Mouse (Mus musculus): ENCODE data around the gene Eif2b3.

Eif2b3 gene

DNA sequence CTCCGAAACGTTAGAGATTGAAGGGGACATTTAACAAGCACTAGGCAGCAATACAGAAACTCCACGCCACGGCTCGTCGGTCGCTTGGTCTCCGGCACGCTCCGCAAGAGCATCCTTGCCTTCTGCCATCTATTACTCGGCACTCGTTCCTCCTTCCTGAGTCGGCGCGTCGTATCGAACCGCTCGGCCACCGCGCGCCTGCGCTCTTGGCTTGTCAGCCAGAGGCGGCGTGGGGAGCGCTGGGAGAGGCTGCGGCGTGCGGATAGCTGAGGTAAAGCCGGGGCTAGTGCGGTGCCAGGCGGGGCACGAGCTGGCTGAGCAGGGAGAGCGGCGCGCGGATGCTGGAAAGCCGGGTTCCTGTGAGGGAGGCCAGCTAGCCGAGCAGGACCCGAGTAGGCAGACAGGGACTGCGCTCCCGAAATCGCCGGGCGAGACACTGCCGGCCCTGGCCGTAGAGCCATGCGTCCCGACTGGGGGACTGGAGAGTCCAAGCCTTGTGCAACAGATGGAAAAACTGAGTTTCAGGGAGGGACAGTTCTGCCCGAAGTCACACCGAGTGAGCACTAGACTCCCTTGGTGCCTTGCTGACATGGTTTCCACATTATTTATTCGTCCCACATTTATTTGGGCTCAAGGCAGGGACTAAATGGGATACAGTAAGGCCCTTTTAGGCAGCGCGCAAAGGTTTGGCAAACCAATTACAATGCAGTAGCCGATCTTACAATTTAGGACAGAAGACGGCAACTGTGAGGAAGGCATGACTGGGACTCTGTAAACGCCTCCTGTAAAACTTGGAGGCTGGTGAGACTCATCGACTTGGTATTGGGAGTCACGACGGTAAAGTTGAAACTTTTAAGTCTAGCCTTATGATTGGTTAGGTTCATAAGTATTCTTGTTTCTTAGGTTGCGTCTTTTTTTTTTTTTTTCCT is at the start of gene Eif2b3:
TSS of gene Eif2b3 (plus strand) at position 197 of the 929 bp plus-strand sequence.
- in situ Hi-C loops (cut with MboI; ENCODE audit: unreplicated experiment in 2 of 2): no loop called here

- in situ Hi-C loops (cut with MboI; ENCODE audit: unreplicated experiment in 2 of 2): loop anchor here in 1 of 2 experiments (25.0 kb wide), 1 partner anchor 839 kb away; no protein-coding TSS in a partner anchor
These were observed 42.7 kb upstream of the Eif2b3 start for GRCm38 (mm10) chr4:116976503-116976902.

GRCm38 (mm10) chr4:116985681-116986080 is 33.5 kb upstream of the Eif2b3 start:
- in situ Hi-C loops (cut with MboI; ENCODE audit: unreplicated experiment in 2 of 2): loop anchor here in 1 of 2 experiments (25.0 kb wide), 1 partner anchor 848 kb away; no protein-coding TSS in a partner anchor

- in situ Hi-C loops (cut with MboI; ENCODE audit: unreplicated experiment in 2 of 2): loop anchor here in 1 of 2 experiments (25.0 kb wide), 1 partner anchor 849 kb away; no protein-coding TSS in a partner anchor
These were observed 32.6 kb upstream of the Eif2b3 start for GRCm38 (mm10) chr4:116986400-116987121.

DNA sequence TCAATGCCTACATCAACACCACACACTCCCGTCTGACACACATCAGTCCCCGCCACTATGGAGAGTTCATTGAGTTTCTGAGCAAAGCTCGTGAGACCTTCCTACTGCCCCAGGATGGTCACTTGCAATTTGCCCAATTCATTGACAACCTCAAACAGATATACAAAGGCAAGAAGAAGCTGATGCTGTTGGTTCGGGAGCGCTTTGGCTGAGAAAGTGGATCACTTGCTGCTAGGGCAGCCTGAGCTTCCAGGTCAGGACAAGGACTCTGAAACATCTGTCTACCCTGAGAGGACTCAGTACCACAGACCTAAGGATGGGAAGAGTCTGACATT is 32.1 kb upstream of the Eif2b3 start:
- in situ Hi-C loops (cut with MboI; ENCODE audit: unreplicated experiment in 2 of 2): loop anchor here in 1 of 2 experiments (25.0 kb wide), 1 partner anchor 850 kb away; no protein-coding TSS in a partner anchor

- in situ Hi-C loops (cut with MboI; ENCODE audit: unreplicated experiment in 2 of 2): loop anchor here (5.0 to 25.0 kb wide), 8 partner anchors 148 to 852 kb away; partner anchors contain the start of genes Ccdc163 (in 1 of the 2) and Mmachc (in 1 of the 2)
These were observed 29.5 kb upstream of the Eif2b3 start for GRCm38 (mm10) chr4:116989731-116990130.

DNA sequence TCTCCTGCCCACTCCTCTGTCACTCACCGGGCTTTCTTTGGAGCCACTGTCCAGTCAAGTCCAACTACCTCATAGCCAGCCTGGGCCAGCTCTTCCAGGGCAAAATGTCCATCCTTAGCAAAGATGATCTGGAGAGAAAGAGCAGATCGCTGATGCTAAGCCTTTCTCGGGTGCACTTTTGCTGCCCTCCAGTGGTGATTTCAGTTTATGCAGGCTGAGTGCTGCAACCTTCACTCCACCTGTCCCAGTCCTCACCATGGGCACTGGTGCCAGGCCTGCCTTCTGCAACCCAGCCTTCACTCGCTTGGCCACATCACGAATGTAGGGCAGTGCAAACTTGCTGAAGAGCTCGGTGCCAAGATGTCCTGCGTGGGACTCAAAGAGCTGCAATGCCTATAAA is 27.8 kb upstream of the Eif2b3 start:
- in situ Hi-C loops (cut with MboI; ENCODE audit: unreplicated experiment in 2 of 2): loop anchor here (5.0 to 25.0 kb wide), 8 partner anchors 146 to 854 kb away; partner anchors contain the start of genes Ccdc163 (in 1 of the 2) and Mmachc (in 1 of the 2)

DNA sequence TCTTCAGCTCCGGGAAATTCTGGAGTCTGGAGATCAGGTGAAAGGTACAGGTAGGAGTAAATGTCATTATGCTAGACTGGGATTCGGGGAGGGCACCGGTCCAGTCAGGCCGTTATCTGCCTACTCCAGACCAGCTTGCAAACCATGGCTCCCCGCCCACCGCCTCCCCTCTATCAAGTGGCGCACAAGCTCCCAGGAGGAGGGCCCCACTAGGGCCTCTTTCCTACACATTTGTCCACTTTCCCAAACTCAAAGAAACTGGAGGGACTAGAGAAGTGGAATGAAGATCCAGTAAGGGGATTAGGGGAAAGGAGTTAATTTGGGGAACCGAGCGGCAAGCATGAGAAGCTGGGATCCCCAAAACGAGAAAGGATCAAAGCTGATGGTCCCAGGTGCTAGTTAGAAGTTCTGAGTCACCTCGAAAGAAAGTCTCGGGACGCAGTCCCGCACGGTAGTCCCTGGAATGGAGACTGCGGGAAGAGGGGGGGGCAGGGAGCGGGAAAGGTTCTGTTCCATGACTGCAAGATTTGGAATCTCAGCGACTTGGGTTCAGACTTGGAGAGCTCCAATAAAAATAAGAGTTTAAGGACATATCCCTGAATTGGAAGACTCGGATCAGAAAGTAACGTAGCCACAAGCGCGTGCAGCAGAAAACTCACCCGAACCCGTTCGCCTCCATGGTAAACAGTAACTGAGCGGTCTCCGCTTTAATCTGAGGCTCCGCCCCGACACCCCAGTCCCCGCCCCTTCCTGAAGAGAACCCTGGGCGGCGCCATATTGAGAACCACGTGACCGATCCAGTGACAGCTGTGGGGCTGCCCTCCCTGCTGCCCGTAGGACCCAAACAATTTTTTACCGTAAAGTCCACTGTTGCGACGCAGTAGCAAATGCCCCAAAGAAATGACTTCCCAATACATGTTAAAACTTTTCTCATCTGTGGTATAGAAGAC is 25.3 kb upstream of the Eif2b3 start, which contains the start of gene Urod:
TSS of gene Urod (minus strand) at position 742 of the 950 bp plus-strand sequence.
- in situ Hi-C loops (cut with MboI; ENCODE audit: unreplicated experiment in 2 of 2): loop anchor here (5.0 to 25.0 kb wide), 8 partner anchors 143 to 857 kb away; partner anchors contain the start of genes Ccdc163 (in 1 of the 2) and Mmachc (in 1 of the 2)

DNA sequence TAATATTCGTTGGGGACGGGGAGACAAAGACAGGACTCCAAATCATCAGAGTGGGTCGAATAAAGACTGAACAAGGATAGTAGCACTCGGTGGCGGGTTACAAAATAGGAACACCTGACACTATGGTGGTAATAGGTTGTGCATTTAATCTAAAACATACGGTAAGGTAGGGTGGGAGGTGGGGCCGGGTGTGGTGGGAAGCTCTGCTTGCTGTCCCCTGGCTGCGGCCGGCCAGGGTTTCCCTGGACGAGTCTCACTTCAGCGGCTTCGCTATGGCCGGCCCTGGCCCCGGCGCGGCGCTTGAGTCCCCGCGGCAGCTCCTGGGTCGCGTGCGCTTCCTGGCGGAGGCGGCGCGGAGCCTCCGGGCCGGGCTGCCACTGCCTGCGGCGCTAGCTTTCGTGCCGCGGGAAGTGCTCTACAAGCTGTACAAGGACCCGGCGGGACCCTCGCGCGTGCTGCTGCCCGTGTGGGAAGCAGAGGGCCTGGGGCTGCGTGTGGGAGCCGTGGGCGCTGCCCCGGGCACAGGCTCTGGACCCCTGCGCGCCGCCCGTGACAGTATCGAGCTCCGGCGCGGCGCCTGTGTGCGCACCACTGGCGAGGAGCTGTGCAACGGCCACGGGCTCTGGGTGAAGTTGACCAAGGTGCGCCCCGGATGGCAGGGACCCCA is 23.9 kb upstream of the Eif2b3 start, which contains the start of gene Hectd3:
TSS of gene Hectd3 (plus strand) at position 187 of the 667 bp plus-strand sequence.
- in situ Hi-C loops (cut with MboI; ENCODE audit: unreplicated experiment in 2 of 2): loop anchor here (5.0 to 25.0 kb wide), 5 partner anchors 147 to 858 kb away; partner anchors contain the start of genes Ccdc163 (in 1 of the 2) and Mmachc (in 1 of the 2)

- in situ Hi-C loops (cut with MboI; ENCODE audit: unreplicated experiment in 2 of 2): loop anchor here (5.0 to 25.0 kb wide), 5 partner anchors 147 to 858 kb away; partner anchors contain the start of genes Ccdc163 (in 1 of the 2) and Mmachc (in 1 of the 2)
These were observed 23.4 kb upstream of the Eif2b3 start for GRCm38 (mm10) chr4:116995798-116996135.

GRCm38 (mm10) chr4:116999513-117000154 is 19.6 kb upstream of the Eif2b3 start:
- in situ Hi-C loops (cut with MboI; ENCODE audit: unreplicated experiment in 2 of 2): loop anchor here (5.0 to 25.0 kb wide), 5 partner anchors 143 to 862 kb away; partner anchors contain the start of genes Ccdc163 (in 1 of the 2) and Mmachc (in 1 of the 2)

DNA sequence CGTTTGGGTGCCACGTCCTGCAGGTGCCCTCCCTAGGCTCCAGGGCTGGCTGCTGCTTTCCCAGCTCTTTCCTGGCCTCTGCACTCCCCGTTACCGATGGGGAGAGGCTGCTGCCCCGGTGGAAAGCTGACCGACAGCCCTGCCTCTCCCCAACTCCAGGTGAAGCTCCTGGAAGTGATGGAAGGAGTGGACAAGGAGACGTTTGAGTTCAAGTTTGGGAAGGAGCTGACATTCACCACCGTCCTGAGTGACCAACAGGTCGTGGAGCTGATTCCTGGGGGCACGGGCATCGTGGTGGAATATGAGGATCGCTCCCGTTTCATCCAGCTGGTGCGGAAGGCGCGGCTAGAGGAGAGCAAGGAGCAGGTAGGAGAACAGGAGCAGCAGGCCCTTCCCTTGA is 17.2 kb upstream of the Eif2b3 start:
- in situ Hi-C loops (cut with MboI; ENCODE audit: unreplicated experiment in 2 of 2): no loop called here

DNA sequence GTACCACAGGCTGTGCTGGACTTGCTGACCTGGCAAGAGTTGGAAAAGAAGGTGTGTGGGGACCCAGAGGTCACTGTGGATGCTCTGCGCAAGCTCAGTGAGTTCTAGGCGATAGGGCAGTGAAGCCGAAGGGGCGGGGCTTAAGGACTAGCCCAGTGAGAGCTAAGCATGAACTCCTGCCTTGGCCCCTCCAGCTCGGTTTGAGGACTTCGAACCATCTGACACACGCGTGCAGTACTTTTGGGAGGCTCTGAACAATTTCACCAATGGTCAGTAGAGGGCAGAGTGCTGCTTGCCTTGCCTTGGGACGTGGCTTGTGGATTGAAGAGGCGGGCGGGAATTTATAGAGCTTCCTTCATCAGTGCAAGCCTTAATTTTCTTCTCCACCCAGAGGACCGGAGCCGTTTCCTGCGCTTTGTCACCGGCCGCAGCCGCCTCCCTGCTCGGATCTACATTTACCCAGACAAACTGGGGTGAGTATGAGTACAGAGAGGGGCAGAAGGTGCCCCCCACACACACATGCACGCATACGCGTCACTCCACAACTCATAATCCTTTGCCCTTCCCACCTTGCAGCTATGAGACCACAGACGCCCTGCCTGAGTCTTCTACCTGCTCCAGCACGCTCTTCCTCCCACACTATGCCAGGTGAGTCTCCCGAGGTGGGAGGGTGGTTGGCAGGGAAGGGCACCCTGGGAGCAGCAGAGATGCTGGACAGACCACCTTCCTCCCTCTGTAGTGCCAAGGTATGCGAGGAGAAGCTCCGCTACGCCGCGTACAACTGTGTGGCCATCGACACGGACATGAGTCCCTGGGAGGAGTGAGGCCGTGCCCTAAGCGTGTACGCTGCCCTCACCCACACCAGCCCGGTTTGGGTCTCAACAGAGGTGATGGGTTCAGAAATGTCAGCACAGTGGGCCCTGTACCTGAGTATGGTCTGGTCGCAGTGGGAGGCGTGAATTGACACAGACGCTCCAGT is 16.4 kb upstream of the Eif2b3 start:
- in situ Hi-C loops (cut with MboI; ENCODE audit: unreplicated experiment in 2 of 2): no loop called here

- in situ Hi-C loops (cut with MboI; ENCODE audit: unreplicated experiment in 2 of 2): no loop called here
These were observed 14.6 kb upstream of the Eif2b3 start for GRCm38 (mm10) chr4:117004649-117005048.

GRCm38 (mm10) chr4:117005611-117006400 is 13.4 kb upstream of the Eif2b3 start:
- in situ Hi-C loops (cut with MboI; ENCODE audit: unreplicated experiment in 2 of 2): no loop called here

DNA sequence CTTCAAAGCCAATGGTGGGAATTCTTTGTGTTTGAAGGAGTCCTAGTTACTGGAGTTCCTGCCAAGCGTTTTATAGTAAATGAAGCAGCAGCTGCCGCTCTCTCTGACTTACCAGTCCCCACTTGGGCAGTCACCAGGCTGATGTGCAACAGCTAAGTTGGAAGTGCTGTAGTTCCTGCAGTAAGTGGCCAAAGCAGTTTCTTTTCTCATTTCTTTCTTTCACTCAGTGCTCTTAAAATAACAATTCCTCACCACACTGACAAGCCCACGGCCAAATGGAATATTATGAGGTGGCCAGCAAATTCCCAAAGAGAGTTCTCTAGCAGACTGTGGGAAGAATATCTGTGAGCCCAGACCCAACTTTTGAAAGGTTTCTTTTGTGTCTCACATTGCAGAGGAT is 12.1 kb upstream of the Eif2b3 start:
- in situ Hi-C loops (cut with MboI; ENCODE audit: unreplicated experiment in 2 of 2): no loop called here
